Mouse (Mus musculus): ENCODE measurements around the gene Ces1d.

DNA sequence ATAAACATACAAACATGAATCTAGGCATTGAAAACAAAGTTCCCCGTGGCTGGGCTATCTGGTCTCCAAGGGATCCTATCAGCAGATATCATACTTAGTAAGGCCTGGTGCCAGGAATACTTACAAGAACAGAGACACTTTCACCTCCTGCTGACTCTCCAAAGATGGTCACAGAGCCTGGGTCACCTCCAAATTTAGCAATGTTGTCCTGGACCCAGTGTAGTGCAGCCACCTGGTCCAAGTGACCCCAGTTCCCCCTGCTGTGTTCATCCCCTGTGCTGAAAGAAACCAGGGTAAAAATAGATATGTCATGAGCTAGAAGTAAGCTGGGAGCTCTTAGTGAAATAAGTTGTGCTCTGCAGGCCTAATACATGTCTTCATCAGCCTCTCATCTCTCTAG is 19.7 kb upstream of the Ces1d start:
- TF ChIP-seq CTCF (IDR thresholded peaks at IDR 0.05; ENCODE audit: extremely low read depth, insufficient read length, insufficient replicate concordance, low read depth, low read length) (no peak), POLR2A (IDR thresholded peaks at IDR 0.05; ENCODE audit: low read depth, low read length) (no peak)
